Mouse (Mus musculus) adrenal gland, postnatal 14 days (tissue): ENCODE results near the gene Zbtb8os. TPM values are rescaled to one million over a fixed set of nuclear protein-coding genes. Genes with fewer than 3 reads are reported as not detected.

Experiments used
- DNase-seq: peaks from one replicate; pipeline ENCODE4 v3.0.0; 2021; ENCODE audit warnings: mixed read lengths
- long read RNA-seq, 2 experiments: library from polyadenylated mRNA; stranded (forward); transcript quantifications; one replicate each; pipeline ENCODE4 v2.0.0; 2021
- total RNA-seq: library from RNA; stranded (reverse); gene quantifications from 2 replicates; pipeline ENCODE4 v1.2.3, GENCODE M21; 2021

Zbtb8os gene
- 42.2 and 46.4 TPM in 2 replicates for total RNA-seq
- long read RNA-seq, experiment 1, transcript Zbtb8os-204 (7 exons, 3,833 nt): major isoform, 40 of 47 reads
- long read RNA-seq, experiment 1, partial matches to known transcripts: 4 of 47 reads
- long read RNA-seq, experiment 1, other reads (novel, unspliced or antisense): 3 of 47 reads
- long read RNA-seq, experiment 2, transcript Zbtb8os-204 (7 exons, 3,833 nt): major isoform, 28 of 29 reads
- long read RNA-seq, experiment 2, partial matches to known transcripts: 1 of 29 reads
- long read RNA-seq, experiment 2, other reads (novel, unspliced or antisense): 0 of 29 reads

- peak; percentile 98 for DNase-seq
Observed at GRCm38 (mm10) chr4:129335216-129336074, at the start of gene Zbtb8os, which contains the start of gene Rbbp4. Gene Zbtb8os, plus strand, starts transcription at chr4:129335695. Gene Rbbp4, minus strand, starts transcription at chr4:129335370.

GRCm38 (mm10) chr4:129286001-129286682 is 49.4 kb upstream of the Zbtb8os start:
- DNase-seq: peak; percentile 35

GRCm38 (mm10) chr4:129286683-129287471 is 48.6 kb upstream of the Zbtb8os start:
- DNase-seq: peak; percentile 29

- peak; percentile 61 for DNase-seq
Observed at GRCm38 (mm10) chr4:129287472-129287981, 48.0 kb upstream of the Zbtb8os start, which contains the start of gene Sync. Gene Sync, plus strand, starts transcription at chr4:129287617.

GRCm38 (mm10) chr4:129288067-129288466 is 47.4 kb upstream of the Zbtb8os start:
- DNase-seq: peak; percentile 53

- no peak for DNase-seq
Observed at GRCm38 (mm10) chr4:129289671-129290070, 45.8 kb upstream of the Zbtb8os start.

- DNase-seq: no peak
Observed at GRCm38 (mm10) chr4:129292831-129293230, 42.7 kb upstream of the Zbtb8os start.

- DNase-seq: no peak
Observed at GRCm38 (mm10) chr4:129293702-129294101, 41.8 kb upstream of the Zbtb8os start.

GRCm38 (mm10) chr4:129295188-129295587 is 40.3 kb upstream of the Zbtb8os start:
- no peak for DNase-seq

- no peak for DNase-seq
Observed at GRCm38 (mm10) chr4:129296066-129296465, 39.4 kb upstream of the Zbtb8os start.

GRCm38 (mm10) chr4:129297724-129298123 is 37.8 kb upstream of the Zbtb8os start:
- peak; percentile 43 for DNase-seq

GRCm38 (mm10) chr4:129299121-129299520 is 36.4 kb upstream of the Zbtb8os start:
- DNase-seq: no peak

GRCm38 (mm10) chr4:129303401-129303800 is 32.1 kb upstream of the Zbtb8os start:
- DNase-seq: peak; percentile 14

GRCm38 (mm10) chr4:129303816-129304215 is 31.7 kb upstream of the Zbtb8os start:
- peak; percentile 72 for DNase-seq

- no peak for DNase-seq
Observed at GRCm38 (mm10) chr4:129304306-129304705, 31.2 kb upstream of the Zbtb8os start.

GRCm38 (mm10) chr4:129307936-129308335 is 27.6 kb upstream of the Zbtb8os start:
- DNase-seq: no peak

- no peak for DNase-seq
Observed at GRCm38 (mm10) chr4:129313886-129314285, 21.6 kb upstream of the Zbtb8os start.

- DNase-seq: no peak
Observed at GRCm38 (mm10) chr4:129320876-129321275, 14.6 kb upstream of the Zbtb8os start.

GRCm38 (mm10) chr4:129322042-129322441 is 13.5 kb upstream of the Zbtb8os start:
- no peak for DNase-seq

GRCm38 (mm10) chr4:129323491-129323890 is 12.0 kb upstream of the Zbtb8os start:
- DNase-seq: no peak

- DNase-seq: no peak
Observed at GRCm38 (mm10) chr4:129324756-129325155, 10.7 kb upstream of the Zbtb8os start.
